Mouse (Mus musculus): ENCODE data around the gene Vrk1.

Vrk1 gene

GRCm38 (mm10) chr12:106046143-106046795 is 36.2 kb downstream of the Vrk1 start:
- no peak for DNase-seq (ENCODE audit: low spot score in 2 of 2)

DNA sequence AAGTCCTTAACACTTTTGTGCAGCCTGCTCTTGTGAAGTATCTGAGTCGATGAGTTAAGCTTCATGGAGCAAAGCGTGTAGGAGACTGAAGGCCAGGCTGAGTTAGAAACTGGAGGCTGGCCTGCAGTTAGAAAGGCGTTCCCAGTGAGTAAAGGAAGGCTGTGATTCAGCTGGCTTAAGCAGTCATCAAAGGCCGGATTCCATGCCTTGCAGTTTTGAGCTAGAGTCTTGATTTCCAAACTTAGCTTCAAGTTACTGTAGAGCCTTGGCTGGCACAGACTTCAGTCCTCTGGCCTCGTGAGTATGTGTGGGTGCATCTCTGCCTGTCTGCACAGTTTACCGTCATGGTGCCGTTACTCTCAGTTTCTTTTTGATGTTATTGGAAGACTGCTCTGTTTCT is 42.2 kb downstream of the Vrk1 start:
- peak in 1 of 2 experiments; percentile 39 for DNase-seq (ENCODE audit: low spot score in 2 of 2)

- peak; percentile 86 to 94 for DNase-seq (ENCODE audit: low spot score in 2 of 2)
These were observed 45.8 kb downstream of the Vrk1 start for GRCm38 (mm10) chr12:106055799-106056198.

- DNase-seq (ENCODE audit: low spot score in 2 of 2) = no peak
These were observed 50.0 kb downstream of the Vrk1 start for GRCm38 (mm10) chr12:106059873-106060573.

GRCm38 (mm10) chr12:106070434-106071155 is 60.6 kb downstream of the Vrk1 start:
- DNase-seq (ENCODE audit: low spot score in 2 of 2) = no peak

DNA sequence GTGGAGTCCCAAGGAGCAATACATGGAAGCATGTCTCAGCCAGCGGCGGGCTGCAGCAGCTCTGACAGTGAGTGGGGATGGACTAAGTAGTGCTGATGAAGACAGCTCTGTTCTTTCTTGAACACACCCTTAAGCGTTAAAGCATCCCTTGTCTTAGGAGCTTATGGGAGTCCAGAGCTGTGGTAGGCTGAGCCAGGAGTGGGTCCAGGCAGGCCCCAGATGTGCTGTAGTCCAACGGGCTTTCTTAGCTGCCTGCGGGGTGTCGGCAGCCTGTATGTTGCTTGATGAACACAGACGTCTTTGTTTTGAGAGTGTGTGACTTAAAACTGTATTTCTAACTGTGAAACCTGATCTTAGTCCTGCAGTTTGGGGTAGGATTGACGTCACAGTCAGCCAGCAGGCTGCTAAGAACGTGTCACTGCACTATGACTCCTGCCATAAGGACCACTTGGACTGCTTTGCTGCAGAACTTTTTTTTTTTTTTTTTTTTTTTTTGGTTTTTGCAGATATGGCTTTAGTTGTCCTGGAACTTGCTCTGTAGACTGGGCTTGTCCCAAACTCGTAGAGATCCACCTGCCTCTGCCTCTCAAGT is 61.6 kb downstream of the Vrk1 start:
- no peak for DNase-seq (ENCODE audit: low spot score in 2 of 2)

GRCm38 (mm10) chr12:106074371-106075155 is 64.5 kb downstream of the Vrk1 start:
- DNase-seq (ENCODE audit: low spot score in 2 of 2) = no peak

DNA sequence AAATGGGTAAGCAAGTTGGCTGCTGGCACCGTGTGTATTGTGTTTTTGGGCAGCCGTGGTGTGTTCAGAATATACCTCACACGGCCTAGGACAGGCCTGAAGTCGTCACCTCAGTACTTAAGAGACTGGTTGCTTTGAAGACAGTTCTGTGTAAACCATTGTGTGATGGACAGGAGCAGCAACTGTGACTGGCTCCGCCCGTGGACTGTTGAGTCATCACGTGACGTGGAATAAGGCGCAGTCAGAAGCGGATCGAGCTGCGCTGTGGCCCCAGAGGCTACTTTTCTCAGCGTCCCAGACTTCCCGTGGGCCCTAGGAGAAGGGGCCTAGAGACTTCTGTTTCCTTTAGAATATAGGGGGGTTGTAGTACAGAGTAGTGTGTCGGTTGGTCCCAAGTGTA is 66.1 kb downstream of the Vrk1 start:
- no peak for DNase-seq (ENCODE audit: low spot score in 2 of 2)

- DNase-seq (ENCODE audit: low spot score in 2 of 2) = no peak
These were observed 70.5 kb downstream of the Vrk1 start for GRCm38 (mm10) chr12:106080511-106080910.

DNA sequence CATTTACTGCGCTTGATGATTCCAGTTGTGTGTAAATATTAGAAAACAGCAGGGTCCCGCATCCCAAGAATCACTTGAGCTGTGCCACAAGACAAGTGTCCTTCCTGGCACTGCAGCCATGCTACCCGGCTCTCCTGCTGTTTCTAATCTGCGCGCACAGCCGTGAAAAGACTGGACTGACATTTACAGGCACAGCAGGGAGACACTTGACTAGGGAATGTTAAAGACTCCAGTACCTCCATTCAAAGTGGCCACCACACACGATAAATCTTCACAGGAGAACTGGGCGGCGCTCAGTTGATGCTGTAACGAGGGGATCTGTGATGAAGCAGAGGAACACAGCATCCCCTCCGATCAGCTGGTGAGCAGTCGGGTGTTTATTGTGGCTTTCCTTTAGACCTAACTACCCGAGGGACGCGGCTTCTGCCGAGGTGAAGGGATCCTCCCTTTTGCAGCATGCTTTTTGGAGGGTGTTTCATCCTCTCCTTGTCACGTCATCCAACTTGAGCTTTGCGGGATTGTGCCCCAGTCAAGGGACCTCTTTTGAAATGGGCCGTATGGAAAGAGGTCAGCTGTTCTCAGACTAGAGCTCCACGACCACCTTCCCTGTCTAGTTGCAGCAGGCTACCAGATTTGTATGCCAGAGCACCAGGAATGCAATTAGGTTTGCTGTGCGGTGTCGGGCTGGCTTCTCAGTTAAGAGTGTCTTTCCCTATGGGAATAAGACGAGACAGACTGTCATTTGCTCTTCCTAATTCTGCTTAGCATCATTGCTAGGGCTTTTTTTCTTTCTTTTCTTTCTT is 71.1 kb downstream of the Vrk1 start:
- DNase-seq (ENCODE audit: low spot score in 2 of 2) = peak; percentile 13 to 19

GRCm38 (mm10) chr12:106081748-106082140 is 71.7 kb downstream of the Vrk1 start:
- DNase-seq (ENCODE audit: low spot score in 2 of 2) = no peak

- no peak for DNase-seq (ENCODE audit: low spot score in 2 of 2)
These were observed 72.3 kb downstream of the Vrk1 start for GRCm38 (mm10) chr12:106082191-106082957.

DNA sequence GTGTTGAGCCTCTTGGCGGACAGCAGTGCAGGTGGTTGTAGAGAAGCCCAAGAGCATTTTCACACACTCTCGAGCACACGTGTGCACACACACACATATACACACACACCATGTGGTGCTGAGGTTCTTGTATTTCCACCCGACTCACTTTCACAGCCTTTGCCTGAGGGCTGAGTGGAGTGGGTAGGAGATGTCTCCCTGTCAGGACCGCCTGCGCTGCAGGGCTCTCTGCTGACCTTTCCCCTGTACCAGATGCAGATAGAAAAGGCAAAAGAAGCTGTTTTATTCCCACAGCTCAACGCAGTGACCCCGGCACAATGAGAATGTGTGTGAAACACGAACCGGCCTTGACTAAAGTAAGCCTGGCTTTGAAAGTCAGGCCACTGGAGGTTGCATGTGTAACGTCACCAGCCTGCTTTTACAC is 72.9 kb downstream of the Vrk1 start:
- DNase-seq (ENCODE audit: low spot score in 2 of 2) = no peak

DNA sequence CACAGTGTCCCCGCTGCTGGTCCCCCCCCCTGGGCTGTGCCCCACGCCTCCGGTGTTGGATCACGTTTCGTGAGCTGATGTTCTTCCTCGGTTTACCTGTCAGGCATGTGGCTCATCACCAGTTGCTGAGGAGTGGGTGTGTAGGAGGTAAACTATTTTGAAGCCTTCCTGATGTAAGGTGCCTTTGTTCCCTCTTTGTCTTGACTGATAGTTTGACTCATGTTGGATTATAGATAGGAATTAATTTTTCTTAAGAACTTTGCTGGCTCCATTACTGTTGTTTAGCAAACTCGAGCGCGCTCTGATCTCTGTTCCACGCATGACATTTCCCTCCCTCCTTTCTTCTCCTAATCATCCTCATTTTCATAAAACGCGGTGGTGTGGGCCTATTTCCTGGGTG is 74.1 kb downstream of the Vrk1 start:
- no peak for DNase-seq (ENCODE audit: low spot score in 2 of 2)

DNA sequence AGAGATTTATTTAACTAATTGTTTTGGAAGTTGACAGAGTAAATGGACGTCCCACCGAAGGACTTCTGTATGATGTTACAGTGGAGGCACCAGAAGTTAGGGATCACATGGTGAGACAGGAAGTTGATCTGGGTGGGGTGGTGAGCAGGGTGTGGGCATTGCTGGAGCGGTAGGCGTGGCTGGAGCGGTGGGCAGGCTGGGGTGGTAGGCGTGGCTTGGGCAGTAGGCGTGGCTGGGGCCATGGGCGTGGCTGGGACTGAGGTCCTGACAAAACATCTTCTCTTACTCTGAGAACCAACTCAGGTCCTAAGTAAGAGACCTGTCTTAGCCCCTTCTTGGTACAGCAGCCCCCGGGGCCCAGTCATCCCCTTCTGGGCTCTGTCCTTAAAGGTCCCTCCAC is 84.8 kb downstream of the Vrk1 start:
- DNase-seq (ENCODE audit: low spot score in 2 of 2) = no peak

DNA sequence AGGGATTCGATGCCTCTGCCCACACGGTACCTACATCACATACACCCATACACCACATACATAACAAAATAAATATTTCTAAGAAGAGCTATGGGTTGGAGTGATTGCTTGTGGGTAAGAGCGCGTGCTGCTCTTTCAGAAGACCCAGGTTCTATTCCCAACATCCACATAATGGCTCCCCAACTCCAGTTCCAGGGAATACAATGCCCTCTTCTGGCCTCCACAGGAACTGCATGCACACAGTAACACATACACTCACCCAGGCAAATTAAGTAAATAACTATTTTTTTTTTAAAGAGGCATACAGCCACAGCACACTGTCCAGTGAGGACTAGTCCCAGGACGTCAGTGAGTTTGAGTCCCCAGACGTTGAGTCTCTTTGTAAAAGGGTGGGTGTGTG is 92.0 kb downstream of the Vrk1 start:
- no peak for DNase-seq (ENCODE audit: low spot score in 2 of 2)

DNA sequence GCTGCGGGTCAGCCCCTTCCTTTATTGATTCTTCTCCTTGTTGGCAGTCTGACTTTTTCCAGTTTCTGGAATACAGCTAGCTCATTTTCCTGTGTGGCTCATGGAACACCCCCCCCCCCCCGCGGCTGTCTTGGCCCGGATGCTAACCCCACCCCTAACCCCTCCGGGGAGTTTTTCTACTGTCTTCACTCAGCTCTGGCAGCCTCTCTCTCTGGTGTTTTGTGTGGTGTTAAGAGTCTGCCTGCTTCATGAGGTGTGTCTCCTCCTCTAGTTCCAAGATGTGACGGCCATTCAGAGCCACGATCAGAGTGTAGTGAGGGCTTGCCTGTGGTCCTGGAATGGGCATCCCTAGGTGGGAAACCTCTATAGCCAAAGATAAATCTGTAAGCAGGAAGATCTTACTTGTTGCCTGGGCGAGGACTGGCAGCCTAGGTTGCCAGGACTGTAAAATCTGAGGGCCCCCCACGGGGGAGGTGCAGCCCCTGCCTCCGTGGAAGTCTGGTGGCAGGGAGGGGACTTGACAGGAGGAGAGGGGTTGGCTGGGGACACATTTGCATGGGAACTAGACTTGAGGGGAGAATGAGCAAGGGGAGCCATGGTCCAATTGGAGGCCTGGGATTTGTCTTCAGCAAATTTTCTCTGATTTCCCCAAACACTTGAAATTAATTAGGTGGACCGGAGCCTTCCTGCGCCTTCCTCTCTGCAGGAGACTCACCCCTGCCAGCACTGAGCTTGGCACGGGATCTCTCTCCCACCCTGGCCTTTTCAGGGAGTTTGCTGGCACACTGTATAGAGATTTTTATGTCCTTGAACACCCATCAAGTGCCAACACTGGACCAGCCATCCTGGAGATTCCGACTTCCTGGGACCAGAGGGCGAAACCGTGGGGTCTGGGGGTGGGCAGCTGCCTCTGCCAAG is 93.0 kb downstream of the Vrk1 start:
- DNase-seq (ENCODE audit: low spot score in 2 of 2) = no peak

- DNase-seq (ENCODE audit: low spot score in 2 of 2) = no peak
These were observed 97.2 kb downstream of the Vrk1 start for GRCm38 (mm10) chr12:106107272-106107671.
